Mouse (Mus musculus): Measurements from ENCODE around the gene Ppm1h. TPM values are rescaled to one million over a fixed set of nuclear protein-coding genes. Genes with fewer than 3 reads are reported as not detected.

The Ppm1h gene
- total RNA-seq, 4 experiments from 2014 or later, result 67.7 to 79.8 (median 72.7) TPM

GRCm38 (mm10) chr10:122991053-122991452 lies 312.5 kb downstream of the Ppm1h start:
- DNase-seq (ENCODE audit: low spot score in 2 of 2), result peak; percentile 43

GRCm38 (mm10) chr10:122991648-122992047 lies 313.1 kb downstream of the Ppm1h start:
- DNase-seq (ENCODE audit: low spot score in 2 of 2), result no peak

- DNase-seq (ENCODE audit: low spot score in 2 of 2), result no peak
Observed at GRCm38 (mm10) chr10:122994402-122995107, 316.0 kb downstream of the Ppm1h start.

Small RNAs within 50 kb of the gene (microRNA-seq; reads per million reads assigned to microRNA genes)
- gene Mir6412 (0 reads per million in 2 experiments), gene Mir8104 (0 to 1.0 reads per million in 2 experiments), gene Mirlet7i (58,598 to 59,387 reads per million in 2 experiments)

Other genes starting within 250 kb of the Ppm1h start
- gene Avpr1a, start 230.3 kb upstream of the Ppm1h start, total RNA-seq (2022), result 1 to 10 TPM in 1 of 4 experiments, under 1 TPM in 3; 0.50 to 1.1 (median 0.82) TPM

All from layer of hippocampus, adult 8-10 months (tissue).